Comparison of ENCODE assay signal across 8 mouse cellular contexts in genomic region chr1:87696358-87696757, GRCm38 (mm10). TPM values are rescaled to one million over a fixed set of nuclear protein-coding genes. Genes with fewer than 3 reads are reported as not detected.
DNase-seq lines count a peak whose midpoint lies in the region; ATAC-seq and TF ChIP-seq lines count a peak whose summit lies in the region.

No protein-coding gene starts in this region.

- peaks cover 10% of the 10 kb centered on the region; the same call in 1 of the 2 replicates for H3K27me3 ChIP-seq in heart, embryonic 12.5 days (replicated peaks)
- no peaks in the 10 kb centered on the region for H3K27me3 ChIP-seq in liver, adult 2 months (ENCODE audit: control insufficient read depth, insufficient read depth, low read length)
- H3K27me3 ChIP-seq in spleen, adult 2 months (ENCODE audit: control insufficient read depth, insufficient read depth, low read length) = no peaks in the 10 kb centered on the region

- H3K9me3 ChIP-seq in heart, embryonic 12.5 days (replicated peaks) = no peaks in the 10 kb centered on the region
- H3K9me3 ChIP-seq in ES-E14 (ENCODE audit: control insufficient read depth, insufficient read depth, low read depth, low read length) = no peaks in the 10 kb centered on the region

- H3K36me3 ChIP-seq in heart, embryonic 12.5 days = 0 out of 2 replicates have a peak, but pooled peaks cover 3% of the 10 kb centered on the region
- H3K36me3 ChIP-seq in ES-E14 (ENCODE audit: control insufficient read depth, insufficient read depth, low read length, poor library complexity, severe bottlenecking) = peaks cover 81% of the 10 kb centered on the region
- H3K36me3 ChIP-seq in liver, adult 2 months (ENCODE audit: control insufficient read depth, insufficient read depth, low read length) = no peaks in the 10 kb centered on the region
- H3K36me3 ChIP-seq in spleen, adult 2 months (ENCODE audit: control insufficient read depth, insufficient read depth, low read length) = peaks cover 67% of the 10 kb centered on the region

- peak; percentile 14 to 40 for DNase-seq in heart, postnatal 36 days
- DNase-seq in ES-E14 (ENCODE audit: low read depth, low spot score) = peak; percentile 40
- no peak for DNase-seq in liver, adult 2 months (ENCODE audit: extremely low read depth, low read depth, low spot score)
- DNase-seq in spleen, adult 2 months (ENCODE audit: low read depth in 1 of 2, low spot score in 2 of 2) = peak in 1 of 2 experiments; percentile 48
- DNase-seq in right cerebral cortex, postnatal 4 days = no peak
- no peak for DNase-seq in right cerebral cortex, adult 2 months (ENCODE audit: low spot score in 2 of 2)
- DNase-seq in cerebellum, adult 11-12 months = no peak

- H3K9ac ChIP-seq in heart, embryonic 12.5 days = no peak overlapping the region
- no peak overlapping the region for H3K9ac ChIP-seq in ES-E14 (ENCODE audit: insufficient read depth, low read depth, low read length, poor library complexity, severe bottlenecking)
- H3K9ac ChIP-seq in liver, adult 2 months (ENCODE audit: low read depth, low read length) = no peak overlapping the region

- intact Hi-C loops in heart, postnatal 36 days (cut with DNase I) = no loop called here

- H3K4me2 ChIP-seq in heart, embryonic 12.5 days = no peak overlapping the region

- H3K27ac ChIP-seq in heart, embryonic 12.5 days (ENCODE audit: poor library complexity, severe bottlenecking) = no peak overlapping the region
- H3K27ac ChIP-seq in ES-E14 (ENCODE audit: insufficient read depth, low read depth, low read length, poor library complexity, severe bottlenecking) = no peak overlapping the region
- H3K27ac ChIP-seq in liver, adult 2 months (replicated peaks; ENCODE audit: insufficient read depth, low read depth, low read length) = no peak overlapping the region
- H3K27ac ChIP-seq in spleen, adult 2 months (ENCODE audit: insufficient read depth, low read length) = no peak overlapping the region

- no peaks in the 10 kb centered on the region for H3K79me2 ChIP-seq in liver, adult 2 months (ENCODE audit: control insufficient read depth, insufficient read depth, low read length)

- 72% methylated on average over 5 of the region's 5 CpGs for WGBS in heart, embryonic 12.5 days
- 72% methylated on average over 5 of the region's 5 CpGs for WGBS in liver, adult 2 months
- 91% methylated on average over 5 of the region's 5 CpGs for WGBS in spleen, adult 2 months

- H3K4me3 ChIP-seq in heart, embryonic 12.5 days = no peak overlapping the region
- H3K4me3 ChIP-seq in ES-E14 (ENCODE audit: insufficient read depth in 1 of 2, low read depth in 1 of 2, low read length in 2 of 2, poor library complexity in 1 of 2, severe bottlenecking in 1 of 2) = no peak overlapping the region
- no peak overlapping the region for H3K4me3 ChIP-seq in liver, adult 2 months (ENCODE audit: insufficient read depth, low read depth, low read length)
- no peak overlapping the region for H3K4me3 ChIP-seq in spleen, adult 2 months (ENCODE audit: extremely low read depth, insufficient read depth, insufficient read length)

- peaks cover 14% of the 10 kb centered on the region for H3K4me1 ChIP-seq in heart, embryonic 12.5 days (replicated peaks)
- no peaks in the 10 kb centered on the region for H3K4me1 ChIP-seq in ES-E14 (ENCODE audit: control insufficient read depth in 2 of 2, insufficient read depth in 2 of 2, low read length in 2 of 2, poor library complexity in 1 of 2)
- H3K4me1 ChIP-seq in liver, adult 2 months (ENCODE audit: control insufficient read depth, insufficient read depth, low read length) = no peaks in the 10 kb centered on the region
- H3K4me1 ChIP-seq in spleen, adult 2 months (ENCODE audit: control insufficient read depth, insufficient read depth, insufficient read length) = no peaks in the 10 kb centered on the region

- no peak for TF ChIP-seq POLR2A in liver, adult 2 months (IDR thresholded peaks at IDR 0.05; ENCODE audit: extremely low read depth, insufficient read depth, low read length)
- no peak for TF ChIP-seq POLR2A in spleen, adult 2 months (IDR thresholded peaks at IDR 0.05; ENCODE audit: low read depth, low read length)

- TF ChIP-seq CTCF in liver, adult 2 months (IDR thresholded peaks at IDR 0.05; ENCODE audit: low read depth, low read length) = peak; percentile 45
- TF ChIP-seq CTCF in spleen, adult 2 months (IDR thresholded peaks at IDR 0.05; ENCODE audit: extremely low read depth, insufficient read depth, insufficient read length, insufficient replicate concordance) = peak; percentile 51; the same call in 1 of the 2 replicates

- no peak for ATAC-seq in heart, embryonic 12.5 days (ENCODE audit: insufficient number of reproducible peaks, low FRiP score)

- in situ Hi-C loops in ES-E14 (cut with MboI; ENCODE audit: low sequenced_read_pairs in 2 of 2, unreplicated experiment in 2 of 2) = no loop called here

TF ChIP-seq in ES-E14, 5 proteins besides CTCF, POLR2A, EP300 and RAD21:
- TF ChIP-seq HCFC1 (IDR thresholded peaks at IDR 0.05; ENCODE audit: borderline replicate concordance, insufficient read depth, low read length) (no peak), MAFK (IDR thresholded peaks at IDR 0.05; ENCODE audit: insufficient read depth, low read depth, low read length) (no peak), ZC3H11A (IDR thresholded peaks at IDR 0.05; ENCODE audit: borderline replicate concordance, low read depth, low read length) (no peak)
TF ChIP-seq in ES-E14: peak in this region for 0.

RNA-seq across cellular contexts. Expression of gene Atg16l1, which starts 59.3 kb away (rescaled TPM):
- total RNA-seq in heart, postnatal 36 days (2021) = 10 to 100 TPM; 27.4 to 29.7 TPM
- 29.8 and 30.5 TPM in 2 replicates for polyA plus RNA-seq in heart, embryonic 12.5 days (2016; fragmentation: Nextera tagmentation; extraction: Ambion mirVana)
- 63.4 and 77.1 TPM in 2 replicates for total RNA-seq in ES-E14 (2012; rRNA removed)
- total RNA-seq in liver, adult 2 months (2014; rRNA removed) = 30.5 and 33.2 TPM in 2 replicates
- 17.6 and 23.1 TPM in 2 replicates for polyA plus RNA-seq in liver, adult 2 months (2012; rRNA removed)
- 17.8 and 18.7 TPM in 2 replicates for polyA plus RNA-seq in spleen, adult 2 months (2012; rRNA removed)

Comparison
In these comparisons a context has a peak if more than half of its experiments do, and no peak if none do; other contexts are left out.
1. DNase-seq: peak in heart, postnatal 36 days (2 of 2) and ES-E14 (single experiment); none in liver, adult 2 months (single experiment), right cerebral cortex, postnatal 4 days (single experiment), right cerebral cortex, adult 2 months (0 of 2) and cerebellum, adult 11-12 months (single experiment).